Mouse (Mus musculus) cerebellum, adult 2 months (tissue): ENCODE data around the gene Ifit1bl2.

Source experiments
- CTCF ChIP-seq: fragments of 200-500 bp; IDR thresholded peaks from 2 replicates; pipeline ENCODE4 v1.5.1; 2011; ENCODE audit warnings: low read depth, mild to moderate bottlenecking, control low read depth, low read length, moderate library complexity, borderline replicate concordance; ENCODE audit not compliant: insufficient read depth
- POLR2A ChIP-seq: fragments of 200-500 bp; IDR thresholded peaks from 2 replicates; pipeline ENCODE4 v1.6.1; 2011; ENCODE audit warnings: low read length, control low read depth, borderline replicate concordance; ENCODE audit not compliant: insufficient read depth

DNA sequence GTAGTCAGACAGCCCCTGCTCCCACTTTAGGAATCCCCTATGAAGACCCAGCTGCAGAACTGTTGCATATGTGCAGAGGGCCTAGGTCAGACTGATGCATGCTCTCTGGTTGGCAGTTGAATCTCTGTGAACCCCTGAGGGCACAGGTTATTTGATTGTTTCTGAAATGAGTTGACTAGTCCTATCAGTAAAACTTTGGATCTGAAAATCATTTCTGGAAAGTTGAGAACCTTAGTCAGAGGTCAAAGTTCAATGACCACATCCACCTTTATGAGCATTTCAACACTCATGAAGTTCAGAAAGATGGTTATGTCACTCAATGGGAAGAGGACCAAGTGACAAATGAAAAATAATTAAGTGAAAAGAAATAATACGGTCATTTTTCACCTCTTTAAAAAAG, 45.0 kb upstream of the Ifit1bl2 start:
- TF ChIP-seq CTCF, result no peak
- no peak for TF ChIP-seq POLR2A
